Mouse (Mus musculus): ENCODE measurements around the gene Itgb1bp1. TPM values are rescaled to one million over a fixed set of nuclear protein-coding genes. Genes with fewer than 3 reads are reported as not detected.

The Itgb1bp1 gene
- polyA plus RNA-seq, 1 experiment from 2014 or later, result 50.2 TPM

DNA sequence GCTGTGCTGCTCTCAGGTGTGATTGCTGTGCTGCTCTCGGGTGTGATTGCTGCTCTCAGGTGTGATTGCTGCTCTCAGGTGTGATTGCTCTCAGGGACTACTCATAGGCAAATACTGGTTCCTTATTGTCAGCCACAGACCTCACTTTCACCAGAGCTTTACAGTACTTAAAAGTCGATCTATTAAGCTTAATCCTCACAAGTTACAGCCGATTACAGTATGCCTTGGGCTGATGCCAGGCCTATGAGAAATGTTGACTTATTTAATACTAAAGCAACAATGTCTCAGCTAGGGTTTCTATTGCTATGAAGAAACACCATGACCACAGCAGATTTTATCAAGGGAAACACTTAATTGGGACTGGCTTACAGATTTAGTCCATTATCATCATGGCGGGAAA, 89.7 kb downstream of the Itgb1bp1 start:
- no peak overlapping the region for H3K27ac ChIP-seq (ENCODE audit: low read length)
- no peaks in the 10 kb centered on the region for H3K36me3 ChIP-seq (ENCODE audit: control insufficient read depth, insufficient read depth, low read length)
- no peak overlapping the region for H3K4me2 ChIP-seq (ENCODE audit: low read depth, low read length)
- 74% methylated on average over 4 of the region's 4 CpGs for WGBS
- no peak overlapping the region for H3K9ac ChIP-seq (ENCODE audit: low read length)
- no peak for ATAC-seq (ENCODE audit: low read depth)
- H3K9me3 ChIP-seq (ENCODE audit: control insufficient read depth, low read length), result no peaks in the 10 kb centered on the region
- no peaks in the 10 kb centered on the region for H3K27me3 ChIP-seq (ENCODE audit: control insufficient read depth, insufficient read depth, low read depth, low read length)
- no peaks in the 10 kb centered on the region for H3K4me1 ChIP-seq (replicated peaks; ENCODE audit: control insufficient read depth, insufficient read depth, low read length)
- no peak overlapping the region for H3K4me3 ChIP-seq (ENCODE audit: low read length)

DNA sequence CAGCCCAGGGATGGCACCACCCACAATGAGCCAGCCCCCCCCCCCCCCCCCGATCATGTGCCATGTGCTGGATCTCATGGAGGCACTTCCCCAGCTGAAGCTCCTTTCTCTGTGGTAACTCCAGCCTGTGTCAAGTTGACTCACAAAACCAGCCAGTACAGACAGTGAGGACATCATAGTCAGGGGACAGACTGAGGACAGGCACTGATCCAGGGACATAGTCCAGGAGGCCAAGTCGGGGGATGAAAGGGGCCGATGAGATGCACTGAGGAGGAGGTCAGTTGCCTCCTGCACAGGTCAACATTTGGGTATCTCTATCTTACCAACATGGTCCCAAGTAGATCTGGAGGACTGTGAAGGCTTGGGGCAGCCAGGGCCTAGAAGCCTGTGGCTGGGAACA, 90.6 kb downstream of the Itgb1bp1 start:
- ATAC-seq (ENCODE audit: low read depth), result no peak
- H3K36me3 ChIP-seq (ENCODE audit: control insufficient read depth, insufficient read depth, low read length), result no peaks in the 10 kb centered on the region
- H3K27me3 ChIP-seq (ENCODE audit: control insufficient read depth, insufficient read depth, low read depth, low read length), result no peaks in the 10 kb centered on the region
- WGBS, result 85% methylated on average over 3 of the region's 3 CpGs
- H3K4me3 ChIP-seq (ENCODE audit: low read length), result no peak overlapping the region
- H3K4me1 ChIP-seq (replicated peaks; ENCODE audit: control insufficient read depth, insufficient read depth, low read length), result no peaks in the 10 kb centered on the region
- H3K9me3 ChIP-seq (ENCODE audit: control insufficient read depth, low read length), result no peaks in the 10 kb centered on the region
- no peak overlapping the region for H3K27ac ChIP-seq (ENCODE audit: low read length)
- H3K4me2 ChIP-seq (ENCODE audit: low read depth, low read length), result no peak overlapping the region
- H3K9ac ChIP-seq (ENCODE audit: low read length), result no peak overlapping the region

DNA sequence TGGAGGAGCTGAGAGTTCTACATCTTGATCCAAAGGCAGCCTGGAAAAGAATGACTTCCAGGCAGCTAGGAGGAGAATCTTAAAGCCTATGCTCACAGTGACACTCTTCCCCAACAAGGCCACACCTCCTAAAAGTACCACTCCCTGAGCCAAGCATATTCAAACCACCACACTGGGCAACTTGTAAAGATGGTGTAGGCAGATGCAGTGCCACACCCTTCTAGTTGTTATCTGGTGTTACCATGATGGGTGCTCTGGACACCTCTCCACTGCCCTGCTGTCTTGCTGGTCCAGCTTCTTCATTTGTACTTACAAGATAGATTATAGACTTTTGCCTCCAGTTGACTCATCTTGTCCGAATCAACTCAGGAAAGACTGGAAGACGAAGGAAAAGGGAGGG, 94.5 kb downstream of the Itgb1bp1 start:
- ATAC-seq (ENCODE audit: low read depth), result no peak
- H3K36me3 ChIP-seq (ENCODE audit: control insufficient read depth, insufficient read depth, low read length), result no peaks in the 10 kb centered on the region
- WGBS, result 71% methylated on average over 2 of the region's 2 CpGs
- H3K9me3 ChIP-seq (ENCODE audit: control insufficient read depth, low read length), result no peaks in the 10 kb centered on the region
- H3K4me1 ChIP-seq (replicated peaks; ENCODE audit: control insufficient read depth, insufficient read depth, low read length), result no peaks in the 10 kb centered on the region
- no peaks in the 10 kb centered on the region for H3K27me3 ChIP-seq (ENCODE audit: control insufficient read depth, insufficient read depth, low read depth, low read length)
- H3K27ac ChIP-seq (ENCODE audit: low read length), result no peak overlapping the region
- H3K4me2 ChIP-seq (ENCODE audit: low read depth, low read length), result no peak overlapping the region
- no peak overlapping the region for H3K4me3 ChIP-seq (ENCODE audit: low read length)
- no peak overlapping the region for H3K9ac ChIP-seq (ENCODE audit: low read length)

Other genes starting within 250 kb of the Itgb1bp1 start
- gene Cpsf3, start 893 bp downstream of the Itgb1bp1 start, polyA plus RNA-seq (2015; fragmentation: Nextera tagmentation; extraction: Ambion mirVana), result 112 and 115 TPM in 2 replicates
- 70.1 and 77.2 TPM in 2 replicates for gene Iah1, start 30.1 kb upstream of the Itgb1bp1 start, polyA plus RNA-seq (2015; fragmentation: Nextera tagmentation; extraction: Ambion mirVana)
- 55.6 and 56.2 TPM in 2 replicates for gene Adam17, start 87.3 kb upstream of the Itgb1bp1 start, polyA plus RNA-seq (2015; fragmentation: Nextera tagmentation; extraction: Ambion mirVana)
- gene Ywhaq, start 131.4 kb upstream of the Itgb1bp1 start, polyA plus RNA-seq (2015; fragmentation: Nextera tagmentation; extraction: Ambion mirVana), result 619 and 660 TPM in 2 replicates